Mouse (Mus musculus): ENCODE measurements around the gene Gmfg. TPM values are rescaled to one million over a fixed set of nuclear protein-coding genes. Genes with fewer than 3 reads are reported as not detected.

Gmfg gene
- polyA plus RNA-seq, 1 experiment from 2014 or later, result 23.5 TPM

GRCm38 (mm10) chr7:28417368-28417767, 19.9 kb upstream of the Gmfg start:
- no peak overlapping the region for H3K4me2 ChIP-seq
- peaks cover 33% of the 10 kb centered on the region for H3K36me3 ChIP-seq
- no peaks in the 10 kb centered on the region for H3K27me3 ChIP-seq (replicated peaks)
- H3K27ac ChIP-seq, result no peak overlapping the region
- no peak overlapping the region for H3K9ac ChIP-seq
- H3K9me3 ChIP-seq, result no peaks in the 10 kb centered on the region
- H3K4me1 ChIP-seq, result no peaks in the 10 kb centered on the region
- H3K4me3 ChIP-seq (replicated peaks), result no peak overlapping the region
- no peak for ATAC-seq (ENCODE audit: insufficient read depth, low FRiP score, low read depth)

GRCm38 (mm10) chr7:28418096-28418670, 19.1 kb upstream of the Gmfg start:
- H3K9me3 ChIP-seq, result no peaks in the 10 kb centered on the region
- no peak overlapping the region for H3K27ac ChIP-seq
- no peaks in the 10 kb centered on the region for H3K27me3 ChIP-seq (replicated peaks)
- peaks cover 35% of the 10 kb centered on the region for H3K36me3 ChIP-seq
- 61% methylated on average over 8 of the region's 8 CpGs for WGBS
- no peak overlapping the region for H3K4me3 ChIP-seq (replicated peaks)
- no peaks in the 10 kb centered on the region for H3K4me1 ChIP-seq
- H3K4me2 ChIP-seq, result no peak overlapping the region
- ATAC-seq (ENCODE audit: insufficient read depth, low FRiP score, low read depth), result peak; percentile 27; the same call in 1 of the 2 replicates
- no peak overlapping the region for H3K9ac ChIP-seq

- H3K4me1 ChIP-seq, result no peaks in the 10 kb centered on the region
- WGBS, result 84% methylated on average over 2 of the region's 2 CpGs
- H3K27me3 ChIP-seq (replicated peaks), result no peaks in the 10 kb centered on the region
- H3K4me3 ChIP-seq (replicated peaks), result no peak overlapping the region
- H3K27ac ChIP-seq, result no peak overlapping the region
- H3K9me3 ChIP-seq, result no peaks in the 10 kb centered on the region
- no peak overlapping the region for H3K9ac ChIP-seq
- H3K4me2 ChIP-seq, result no peak overlapping the region
- no peak for ATAC-seq (ENCODE audit: insufficient read depth, low FRiP score, low read depth)
- peaks cover 28% of the 10 kb centered on the region for H3K36me3 ChIP-seq
These were observed 17.8 kb upstream of the Gmfg start for GRCm38 (mm10) chr7:28419416-28419815.

GRCm38 (mm10) chr7:28423018-28423417, 14.2 kb upstream of the Gmfg start:
- Histone ChIP-seq H3K27me3 (replicated peaks) (no peaks in the 10 kb centered on the region), H3K4me1 (no peaks in the 10 kb centered on the region), H3K27ac (no peak overlapping the region), H3K36me3 (peaks cover 25% of the 10 kb centered on the region), H3K4me3 (replicated peaks) (no peak overlapping the region), H3K4me2 (no peak overlapping the region), H3K9me3 (no peaks in the 10 kb centered on the region), H3K9ac (no peak overlapping the region)
- ATAC-seq (ENCODE audit: insufficient read depth, low FRiP score, low read depth), result no peak
- WGBS, result 96% methylated on average over 1 of the region's 1 CpGs

GRCm38 (mm10) chr7:28427738-28428137, 9.5 kb upstream of the Gmfg start:
- Histone ChIP-seq H3K4me2 (no peak overlapping the region), H3K9ac (no peak overlapping the region), H3K36me3 (peaks cover 10% of the 10 kb centered on the region)

GRCm38 (mm10) chr7:28430512-28430911, 6.7 kb upstream of the Gmfg start:
- Histone ChIP-seq H3K4me3 (replicated peaks) (no peak overlapping the region), H3K9me3 (no peaks in the 10 kb centered on the region), H3K4me1 (peaks cover 23% of the 10 kb centered on the region), H3K4me2 (no peak overlapping the region), H3K36me3 (peaks cover 2% of the 10 kb centered on the region; the same call in 1 of the 2 replicates), H3K27me3 (replicated peaks) (no peaks in the 10 kb centered on the region), H3K27ac (no peak overlapping the region), H3K9ac (no peak overlapping the region)
- ATAC-seq (ENCODE audit: insufficient read depth, low FRiP score, low read depth), result no peak
- WGBS, result 56% methylated on average over 1 of the region's 1 CpGs

More at GRCm38 (mm10) chr7:28427738-28428137, 9.5 kb upstream of the Gmfg start:
- H3K27ac ChIP-seq, result no peak overlapping the region
- H3K4me3 ChIP-seq (replicated peaks), result no peak overlapping the region
- ATAC-seq (ENCODE audit: insufficient read depth, low FRiP score, low read depth), result no peak
- H3K9me3 ChIP-seq, result no peaks in the 10 kb centered on the region
- H3K4me1 ChIP-seq, result peaks cover under 1% of the 10 kb centered on the region; the same call in 1 of the 2 replicates
- H3K27me3 ChIP-seq (replicated peaks), result no peaks in the 10 kb centered on the region

- H3K9me3 ChIP-seq, result no peaks in the 10 kb centered on the region
- WGBS, result 84% methylated on average over 2 of the region's 2 CpGs
- H3K4me1 ChIP-seq, result peaks cover 25% of the 10 kb centered on the region
- H3K27ac ChIP-seq, result no peak overlapping the region
- peaks cover 2% of the 10 kb centered on the region; the same call in 1 of the 2 replicates for H3K36me3 ChIP-seq
- no peak overlapping the region for H3K4me3 ChIP-seq (replicated peaks)
- no peak for ATAC-seq (ENCODE audit: insufficient read depth, low FRiP score, low read depth)
- H3K27me3 ChIP-seq (replicated peaks), result no peaks in the 10 kb centered on the region
- H3K9ac ChIP-seq, result no peak overlapping the region
- H3K4me2 ChIP-seq, result no peak overlapping the region
These were observed 5.0 kb upstream of the Gmfg start for GRCm38 (mm10) chr7:28432252-28432651.

- H3K27ac ChIP-seq, result peak overlapping the region; percentile 57
- H3K9ac ChIP-seq, result peak overlapping the region; percentile 89
- 0% methylated on average over 17 of the region's 70 CpGs for WGBS
These were observed 1.5 kb upstream of the Gmfg start for GRCm38 (mm10) chr7:28435660-28436259.

GRCm38 (mm10) chr7:28436271-28436904, 859 bp upstream of the Gmfg start:
- Histone ChIP-seq H3K36me3 (no peaks in the 10 kb centered on the region; the same call in 1 of the 2 replicates), H3K4me3 (replicated peaks) (peak overlapping the region; percentile 89), H3K9me3 (no peaks in the 10 kb centered on the region), H3K4me1 (peaks cover 27% of the 10 kb centered on the region), H3K9ac (peak overlapping the region; percentile 89), H3K4me2 (peak overlapping the region; percentile 71), H3K27me3 (replicated peaks) (no peaks in the 10 kb centered on the region), H3K27ac (peak overlapping the region; percentile 73)
- under 1% methylated on average over 47 of the region's 64 CpGs for WGBS
- ATAC-seq (ENCODE audit: insufficient read depth, low FRiP score, low read depth), result peak; percentile 99

More at GRCm38 (mm10) chr7:28435660-28436259, 1.5 kb upstream of the Gmfg start:
- Histone ChIP-seq H3K36me3 (no peaks in the 10 kb centered on the region; the same call in 1 of the 2 replicates), H3K4me2 (peak overlapping the region; percentile 82), H3K4me1 (peaks cover 27% of the 10 kb centered on the region), H3K27me3 (replicated peaks) (no peaks in the 10 kb centered on the region), H3K4me3 (replicated peaks) (peak overlapping the region; percentile 89), H3K9me3 (no peaks in the 10 kb centered on the region)
- ATAC-seq (ENCODE audit: insufficient read depth, low FRiP score, low read depth), result no peak

GRCm38 (mm10) chr7:28437964-28438363, 717 bp downstream of the Gmfg start:
- Histone ChIP-seq H3K9me3 (no peaks in the 10 kb centered on the region), H3K27ac (no peak overlapping the region), H3K27me3 (replicated peaks) (no peaks in the 10 kb centered on the region), H3K9ac (no peak overlapping the region), H3K4me1 (peaks cover 24% of the 10 kb centered on the region), H3K36me3 (no peaks in the 10 kb centered on the region), H3K4me2 (no peak overlapping the region), H3K4me3 (replicated peaks) (no peak overlapping the region)
- ATAC-seq (ENCODE audit: insufficient read depth, low FRiP score, low read depth), result no peak

GRCm38 (mm10) chr7:28438771-28439170, 1.5 kb downstream of the Gmfg start:
- no peaks in the 10 kb centered on the region for H3K36me3 ChIP-seq
- H3K27me3 ChIP-seq (replicated peaks), result no peaks in the 10 kb centered on the region
- H3K9me3 ChIP-seq, result no peaks in the 10 kb centered on the region
- H3K27ac ChIP-seq, result no peak overlapping the region
- no peak overlapping the region for H3K9ac ChIP-seq
- no peak for ATAC-seq (ENCODE audit: insufficient read depth, low FRiP score, low read depth)
- H3K4me1 ChIP-seq, result peaks cover 16% of the 10 kb centered on the region
- 74% methylated on average over 2 of the region's 2 CpGs for WGBS
- no peak overlapping the region for H3K4me3 ChIP-seq (replicated peaks)
- no peak overlapping the region for H3K4me2 ChIP-seq

GRCm38 (mm10) chr7:28440739-28441138, 3.5 kb downstream of the Gmfg start:
- peaks cover 5% of the 10 kb centered on the region; the same call in 1 of the 2 replicates for H3K4me1 ChIP-seq
- no peak for ATAC-seq (ENCODE audit: insufficient read depth, low FRiP score, low read depth)
- H3K9ac ChIP-seq, result no peak overlapping the region
- H3K27me3 ChIP-seq (replicated peaks), result no peaks in the 10 kb centered on the region
- WGBS, result 40% methylated on average over 2 of the region's 2 CpGs
- no peaks in the 10 kb centered on the region for H3K36me3 ChIP-seq
- H3K4me2 ChIP-seq, result 0 out of 2 replicates have a peak overlapping the region, but pooled peaks have one; percentile 8
- no peaks in the 10 kb centered on the region for H3K9me3 ChIP-seq
- no peak overlapping the region for H3K27ac ChIP-seq
- no peak overlapping the region for H3K4me3 ChIP-seq (replicated peaks)
